Mouse (Mus musculus) forebrain, embryonic 11.5 days (tissue): ENCODE results near the gene Mark4. TPM values are rescaled to one million over a fixed set of nuclear protein-coding genes. Genes with fewer than 3 reads are reported as not detected.

Experiments
- ATAC-seq: fragments of 200-750 bp; cut with Nextera tagmentation; replicated peaks from 2 replicates; pipeline ENCODE4 v1.8.0; 2017; ENCODE audit warnings: moderate TSS enrichment; ENCODE audit not compliant: low FRiP score
- DNase-seq: peaks from one replicate; pipeline ENCODE4 v3.0.0-alpha.2; 2017; ENCODE audit warnings: low spot score
- H3K27ac ChIP-seq: fragments of 300-500 bp; sonication (generic); 2 replicates; pipeline ENCODE4 v1.5.1; 2014; ENCODE audit warnings: low read depth, low read length
- H3K27me3 ChIP-seq: fragments of 300-500 bp; sonication (generic); 2 replicates; pipeline ENCODE4 v1.6.1; 2014; ENCODE audit warnings: mild to moderate bottlenecking, low read length, mixed read lengths; ENCODE audit not compliant: control insufficient read depth, insufficient read depth
- H3K36me3 ChIP-seq: fragments of 300-500 bp; sonication (generic); 2 replicates; pipeline ENCODE4 v1.6.1; 2014; ENCODE audit warnings: mild to moderate bottlenecking, low read length, moderate library complexity, mixed read lengths; ENCODE audit not compliant: control insufficient read depth, insufficient read depth
- H3K4me1 ChIP-seq: fragments of 300-500 bp; sonication (generic); replicated peaks from 2 replicates; pipeline ENCODE4 v1.6.1; 2014; ENCODE audit warnings: low read length, mixed read lengths; ENCODE audit not compliant: control insufficient read depth, insufficient read depth
- H3K4me2 ChIP-seq: fragments of 300-500 bp; sonication (generic); 2 replicates; pipeline ENCODE4 v1.6.1; 2014; ENCODE audit warnings: low read depth, mild to moderate bottlenecking, low read length, moderate library complexity, mixed read lengths; ENCODE audit not compliant: severe bottlenecking
- H3K4me3 ChIP-seq: fragments of 300-500 bp; sonication (generic); 2 replicates; pipeline ENCODE4 v1.5.1; 2014; ENCODE audit warnings: low read depth, low read length
- H3K9ac ChIP-seq: fragments of 300-500 bp; sonication (generic); 2 replicates; pipeline ENCODE4 v1.6.1; 2014; ENCODE audit warnings: low read length
- H3K9me3 ChIP-seq: fragments of 300-500 bp; sonication (generic); 2 replicates; pipeline ENCODE4 v1.6.1; 2016; ENCODE audit warnings: low read length, mixed read lengths; ENCODE audit not compliant: control insufficient read depth
- WGBS: fragments of 180-500 bp; shearing (Covaris S2); extraction: QIAGEN DNeasy Blood & Tissue Kit; methylation state at CpG from one replicate; pipeline ENCODE4 v1.1.7; 2014; 5-methylcytosine and 5-hydroxymethylcytosine counted together
- polyA plus RNA-seq: library from polyadenylated mRNA; unstranded; fragments of >200 nt; fragmentation: Nextera tagmentation; extraction: Ambion mirVana; gene quantifications from 2 replicates; pipeline ENCODE4 v1.2.1, GENCODE M21; 2014

Mark4 gene
- polyA plus RNA-seq, 1 experiment from 2014 or later = 11.0 TPM

DNA sequence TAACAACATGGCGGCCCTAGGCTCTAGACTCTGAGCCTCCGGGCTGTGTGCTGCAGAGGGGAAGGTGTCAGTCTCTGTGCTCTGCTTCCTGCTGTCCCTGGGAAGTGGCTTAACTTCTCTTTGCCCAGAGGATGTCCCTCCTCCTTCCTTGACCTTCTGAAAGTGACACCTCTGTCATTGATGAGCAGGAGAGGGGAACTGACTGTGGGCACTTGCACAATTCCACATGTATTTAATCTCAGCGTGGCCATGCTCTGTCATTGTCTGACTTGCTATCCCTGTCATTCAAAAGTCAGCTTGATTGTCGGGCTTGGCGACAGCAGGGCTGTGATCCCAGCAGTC is 37.6 kb upstream of the Mark4 start:
- Histone ChIP-seq H3K4me1 (no peaks in the 10 kb centered on the region; the same call in 1 of the 2 replicates), H3K27me3 (peaks cover 11% of the 10 kb centered on the region), H3K27ac (no peak overlapping the region), H3K36me3 (no peaks in the 10 kb centered on the region), H3K9ac (no peak overlapping the region), H3K4me2 (no peak overlapping the region), H3K9me3 (no peaks in the 10 kb centered on the region), H3K4me3 (no peak overlapping the region)
- DNase-seq (no peak), ATAC-seq (no peak)
- WGBS = 75% methylated on average over 5 of the region's 5 CpGs

- H3K27me3 ChIP-seq = peaks cover 16% of the 10 kb centered on the region
- WGBS = 74% methylated on average over 20 of the region's 20 CpGs
- no peak overlapping the region for H3K9ac ChIP-seq
- no peaks in the 10 kb centered on the region; the same call in 1 of the 2 replicates for H3K4me1 ChIP-seq
- ATAC-seq (no peak), DNase-seq (no peak)
- no peaks in the 10 kb centered on the region for H3K36me3 ChIP-seq
- no peak overlapping the region for H3K4me3 ChIP-seq
- no peak overlapping the region for H3K27ac ChIP-seq
- H3K4me2 ChIP-seq = no peak overlapping the region
- no peaks in the 10 kb centered on the region for H3K9me3 ChIP-seq
These were observed 37.0 kb upstream of the Mark4 start for GRCm38 (mm10) chr7:19495521-19496213.

GRCm38 (mm10) chr7:19494751-19495474 is 36.3 kb upstream of the Mark4 start:
- no peak overlapping the region for H3K27ac ChIP-seq
- H3K4me2 ChIP-seq = no peak overlapping the region

GRCm38 (mm10) chr7:19491731-19492130 is 33.1 kb upstream of the Mark4 start:
- Histone ChIP-seq H3K9ac (no peak overlapping the region; the same call in 1 of the 2 replicates), H3K4me3 (no peak overlapping the region; the same call in 1 of the 2 replicates), H3K36me3 (no peaks in the 10 kb centered on the region), H3K4me2 (peak overlapping the region; percentile 31; the same call in 1 of the 2 replicates), H3K27me3 (peaks cover 46% of the 10 kb centered on the region), H3K4me1 (no peaks in the 10 kb centered on the region; the same call in none of the 2 replicates), H3K9me3 (no peaks in the 10 kb centered on the region), H3K27ac (no peak overlapping the region)
- ATAC-seq (no peak), DNase-seq (no peak)
- WGBS = 2% methylated on average over 26 of the region's 26 CpGs

More at GRCm38 (mm10) chr7:19494751-19495474, 36.3 kb upstream of the Mark4 start:
- no peak for DNase-seq
- Histone ChIP-seq H3K9ac (no peak overlapping the region), H3K36me3 (no peaks in the 10 kb centered on the region), H3K4me1 (no peaks in the 10 kb centered on the region; the same call in 1 of the 2 replicates), H3K27me3 (peaks cover 24% of the 10 kb centered on the region), H3K4me3 (no peak overlapping the region), H3K9me3 (no peaks in the 10 kb centered on the region)
- ATAC-seq = no peak
- WGBS = 86% methylated on average over 25 of the region's 25 CpGs

DNA sequence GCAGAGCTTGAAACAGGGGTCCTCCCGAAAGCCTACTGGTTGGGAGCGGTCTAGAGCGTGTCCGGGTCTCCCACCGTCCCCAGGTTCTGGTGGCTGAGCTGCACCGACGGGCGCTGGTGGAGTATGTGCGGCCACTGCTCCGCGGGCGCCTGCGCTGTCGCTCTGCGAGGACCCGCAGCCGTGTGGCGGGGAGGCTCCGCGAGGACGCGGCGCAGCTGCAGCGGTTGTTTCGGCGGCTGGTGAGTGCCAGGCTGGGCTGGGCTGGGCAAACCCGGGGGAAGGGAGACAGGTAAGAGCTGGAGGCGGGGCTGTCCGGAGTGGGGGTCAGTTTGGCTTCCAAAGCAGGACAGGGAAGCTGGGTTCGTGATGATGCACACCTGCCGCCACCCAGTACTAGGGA is 30.9 kb upstream of the Mark4 start:
- H3K27ac ChIP-seq = no peak overlapping the region
- no peaks in the 10 kb centered on the region for H3K9me3 ChIP-seq
- ATAC-seq (no peak), DNase-seq (no peak)
- no peaks in the 10 kb centered on the region; the same call in none of the 2 replicates for H3K4me1 ChIP-seq
- WGBS = 2% methylated on average over 31 of the region's 31 CpGs
- H3K4me3 ChIP-seq = peak overlapping the region; percentile 15
- H3K36me3 ChIP-seq = no peaks in the 10 kb centered on the region
- peaks cover 46% of the 10 kb centered on the region for H3K27me3 ChIP-seq
- H3K4me2 ChIP-seq = 0 out of 2 replicates have a peak overlapping the region, but pooled peaks have one; percentile 21
- no peak overlapping the region; the same call in 1 of the 2 replicates for H3K9ac ChIP-seq

DNA sequence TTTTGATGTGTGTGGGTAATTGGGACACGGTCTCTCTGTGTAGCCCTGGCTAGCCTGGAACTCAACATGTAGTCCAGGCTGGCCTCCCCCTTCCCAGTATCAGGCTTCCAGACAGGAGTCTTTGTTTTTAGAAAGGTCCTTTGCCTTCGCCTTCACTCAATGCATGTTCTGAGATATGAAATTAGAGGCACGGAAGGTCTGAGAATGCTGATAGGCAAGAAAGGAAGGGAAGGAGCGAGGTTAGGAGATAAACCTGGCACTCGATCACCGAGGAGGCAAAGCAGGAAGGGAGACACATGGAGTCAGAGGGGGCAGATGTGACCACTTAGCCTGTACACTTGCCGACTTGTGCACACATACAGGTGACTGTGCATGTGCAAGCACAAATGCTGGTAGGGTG is 27.9 kb upstream of the Mark4 start:
- ATAC-seq = no peak
- no peak for DNase-seq
- Histone ChIP-seq H3K4me1 (no peaks in the 10 kb centered on the region; the same call in none of the 2 replicates), H3K4me2 (no peak overlapping the region), H3K36me3 (no peaks in the 10 kb centered on the region), H3K9ac (no peak overlapping the region), H3K4me3 (no peak overlapping the region), H3K27ac (no peak overlapping the region), H3K9me3 (no peaks in the 10 kb centered on the region), H3K27me3 (peaks cover 39% of the 10 kb centered on the region)
- WGBS = 91% methylated on average over 7 of the region's 7 CpGs

- DNase-seq = no peak
- no peaks in the 10 kb centered on the region; the same call in 1 of the 2 replicates for H3K4me1 ChIP-seq
- no peak overlapping the region for H3K9ac ChIP-seq
- H3K27me3 ChIP-seq = peaks cover 28% of the 10 kb centered on the region
- no peak overlapping the region for H3K27ac ChIP-seq
- no peak overlapping the region for H3K4me2 ChIP-seq
- H3K9me3 ChIP-seq = no peaks in the 10 kb centered on the region
- H3K4me3 ChIP-seq = no peak overlapping the region
- WGBS = 100% methylated on average over 1 of the region's 1 CpGs
- no peaks in the 10 kb centered on the region for H3K36me3 ChIP-seq
- ATAC-seq = no peak
These were observed 26.9 kb upstream of the Mark4 start for GRCm38 (mm10) chr7:19485488-19485887.

- H3K4me2 ChIP-seq = no peak overlapping the region
- 83% methylated on average over 8 of the region's 8 CpGs for WGBS
- H3K9ac ChIP-seq = no peak overlapping the region
- no peaks in the 10 kb centered on the region for H3K36me3 ChIP-seq
- no peak for DNase-seq
- no peaks in the 10 kb centered on the region for H3K9me3 ChIP-seq
- no peak overlapping the region for H3K27ac ChIP-seq
- no peak overlapping the region for H3K4me3 ChIP-seq
- ATAC-seq = no peak
- H3K4me1 ChIP-seq = no peaks in the 10 kb centered on the region
- peaks cover 8% of the 10 kb centered on the region; the same call in 1 of the 2 replicates for H3K27me3 ChIP-seq
These were observed 24.7 kb upstream of the Mark4 start for GRCm38 (mm10) chr7:19483281-19483680.
